Mouse (Mus musculus): Measurements from ENCODE around the gene Slc39a11.

- TF ChIP-seq CTCF (IDR thresholded peaks at IDR 0.05; ENCODE audit: insufficient read depth, low read length) (no peak), POLR2A (IDR thresholded peaks at IDR 0.05; ENCODE audit: borderline replicate concordance, extremely low read depth, low read depth, low read length) (no peak)
Measured at GRCm38 (mm10) chr11:113335706-113336105, 314.2 kb downstream of the Slc39a11 start.
